17 mouse cellular contexts compared by ENCODE assay signal in genomic region chr2:79025678-79026077, GRCm38 (mm10).
DNase-seq lines count a peak whose midpoint lies in the region; ATAC-seq lines count a peak whose summit lies in the region.
"Had no signal": no experiment of that assay in that cellular context is flagged by ENCODE, and none has a peak within 500 bp of the region (broad histone marks: within the 10 kb centered on the region; RNA-seq: fewer than 3 reads in every experiment).

No protein-coding gene starts in this region.

- 77% methylated on average over 4 of the region's 4 CpGs for WGBS in embryonic facial prominence, embryonic 14.5 days
- WGBS in embryonic facial prominence, embryonic 10.5 days: 88% methylated on average over 4 of the region's 4 CpGs

- H3K9ac ChIP-seq in embryonic facial prominence, embryonic 14.5 days (ENCODE audit: low read depth, low read length): no peak overlapping the region
- H3K9ac ChIP-seq: embryonic facial prominence, embryonic 13.5 days had no signal

- DNase-seq in embryonic facial prominence, embryonic 14.5 days (ENCODE audit: low spot score): peak; percentile 45
- DNase-seq in embryonic facial prominence, embryonic 10.5 days (ENCODE audit: low spot score): no peak
- DNase-seq in forelimb bud, embryonic 11.5 days (ENCODE audit: low read depth, low spot score): peak; percentile 29
- no peak for DNase-seq in kidney, postnatal 25 days
- DNase-seq in urinary bladder, postnatal 25 days (ENCODE audit: low spot score): no peak
- DNase-seq: adrenal gland, adult 2 months; adrenal gland, postnatal 10 days; adrenal gland, postnatal 25 days; B cell, adult 2 months; cerebellum, adult 11-12 months; cerebellum, adult 2 months; cerebellum, adult 9-10 months; cerebellum, postnatal 10 days; cerebellum, postnatal 25 days had no signal

- no peak overlapping the region for H3K27ac ChIP-seq in embryonic facial prominence, embryonic 14.5 days (replicated peaks; ENCODE audit: low read depth, low read length)
- no peak overlapping the region for H3K27ac ChIP-seq in embryonic facial prominence, embryonic 10.5 days (replicated peaks)
- H3K27ac ChIP-seq: embryonic facial prominence, embryonic 13.5 days had no signal

- no peak for ATAC-seq in embryonic facial prominence, embryonic 14.5 days (ENCODE audit: low read depth)
- ATAC-seq: forebrain, embryonic 14.5 days; forebrain, embryonic 16.5 days had no signal

- H3K4me1 ChIP-seq in embryonic facial prominence, embryonic 14.5 days (ENCODE audit: control insufficient read depth, insufficient read depth, low read length): no peaks in the 10 kb centered on the region
- H3K4me1 ChIP-seq in embryonic facial prominence, embryonic 10.5 days: no peaks in the 10 kb centered on the region
- H3K4me1 ChIP-seq: embryonic facial prominence, embryonic 13.5 days had no signal

- no peak overlapping the region for H3K4me2 ChIP-seq in embryonic facial prominence, embryonic 14.5 days (ENCODE audit: low read depth, low read length)
- H3K4me2 ChIP-seq: embryonic facial prominence, embryonic 13.5 days had no signal

- no peaks in the 10 kb centered on the region for H3K36me3 ChIP-seq in embryonic facial prominence, embryonic 14.5 days (ENCODE audit: control insufficient read depth, insufficient read depth, low read length)
- no peaks in the 10 kb centered on the region for H3K36me3 ChIP-seq in embryonic facial prominence, embryonic 10.5 days (replicated peaks)
- H3K36me3 ChIP-seq: embryonic facial prominence, embryonic 13.5 days had no signal

- H3K4me3 ChIP-seq in embryonic facial prominence, embryonic 14.5 days (ENCODE audit: low read depth, low read length): no peak overlapping the region
- H3K4me3 ChIP-seq in embryonic facial prominence, embryonic 10.5 days: no peak overlapping the region
- H3K4me3 ChIP-seq: embryonic facial prominence, embryonic 13.5 days had no signal

- no peaks in the 10 kb centered on the region for H3K27me3 ChIP-seq in embryonic facial prominence, embryonic 14.5 days (replicated peaks; ENCODE audit: control insufficient read depth, insufficient read depth, low read length)
- H3K27me3 ChIP-seq in embryonic facial prominence, embryonic 10.5 days (replicated peaks; ENCODE audit: low read depth, poor library complexity, severe bottlenecking): no peaks in the 10 kb centered on the region
- H3K27me3 ChIP-seq: embryonic facial prominence, embryonic 13.5 days had no signal

- H3K9me3 ChIP-seq in embryonic facial prominence, embryonic 14.5 days (ENCODE audit: control insufficient read depth, low read length): no peaks in the 10 kb centered on the region
- H3K9me3 ChIP-seq in embryonic facial prominence, embryonic 10.5 days: no peaks in the 10 kb centered on the region
- H3K9me3 ChIP-seq: embryonic facial prominence, embryonic 13.5 days had no signal

Comparison
In these comparisons a context has a peak if more than half of its experiments do, and no peak if none do; other contexts are left out.
1. DNase-seq: peak in embryonic facial prominence, embryonic 14.5 days (single experiment) and forelimb bud, embryonic 11.5 days (single experiment); none in embryonic facial prominence, embryonic 10.5 days (single experiment), kidney, postnatal 25 days (0 of 2) and urinary bladder, postnatal 25 days (single experiment).